Mouse (Mus musculus) MEL (cell line): ENCODE results near the gene Icam1.

Source experiments
- CTCF ChIP-seq, 3 experiments: IDR thresholded peaks in 2 of 3; conservative IDR thresholded peaks in 1 of 3; 2 replicates each; pipeline ENCODE4 v1.5.1; 2011 to 2012; ENCODE audit warnings: low read length in 3 of 3, low read depth in 2 of 3, mild to moderate bottlenecking in 2 of 3, improper control_type of control experiment in 1 of 3, inconsistent platforms in 1 of 3, mixed read lengths in 1 of 3, moderate library complexity in 1 of 3; ENCODE audit not compliant: control insufficient read depth in 1 of 3, insufficient read depth in 1 of 3, poor library complexity in 1 of 3, severe bottlenecking in 1 of 3
- ELF1 ChIP-seq: IDR thresholded peaks from 2 replicates; pipeline ENCODE4 v1.6.1; 2014; ENCODE audit warnings: low read depth, mild to moderate bottlenecking, inconsistent platforms, low read length, improper control_type of control experiment, moderate library complexity
- EP300 ChIP-seq, 2 experiments: IDR thresholded peaks; 2 replicates each; pipeline ENCODE4 v1.6.1; 2011; ENCODE audit warnings: improper control_type of control experiment in 2 of 2, low read length in 2 of 2, low read depth in 1 of 2, mild to moderate bottlenecking in 1 of 2
- ETS1 ChIP-seq: IDR thresholded peaks from 2 replicates; pipeline ENCODE4 v1.6.1; 2012; ENCODE audit warnings: low read depth, mild to moderate bottlenecking, inconsistent platforms, low read length, improper control_type of control experiment, moderate library complexity
- KAT2A ChIP-seq: conservative IDR thresholded peaks from 2 replicates; pipeline ENCODE4 v1.6.1; 2012; ENCODE audit warnings: low read depth, low read length, improper control_type of control experiment, inconsistent platforms
- MAFK ChIP-seq: IDR thresholded peaks from 2 replicates; pipeline ENCODE4 v1.6.1; 2011; ENCODE audit warnings: low read depth, mild to moderate bottlenecking, low read length, improper control_type of control experiment, borderline replicate concordance
- MAX ChIP-seq: IDR thresholded peaks from 2 replicates; pipeline ENCODE4 v1.6.1; 2011; ENCODE audit warnings: low read length, improper control_type of control experiment
- NELFE ChIP-seq: IDR thresholded peaks from 2 replicates; pipeline ENCODE4 v1.6.1; 2011; ENCODE audit warnings: low read depth, low read length, improper control_type of control experiment
- POLR2A ChIP-seq, 2 experiments: IDR thresholded peaks; 2 replicates each; pipeline ENCODE4 v1.6.1; 2011 to 2012; ENCODE audit warnings: low read length in 2 of 2, mild to moderate bottlenecking in 2 of 2, control low read depth in 1 of 2, improper control_type of control experiment in 1 of 2, low read depth in 1 of 2, moderate library complexity in 1 of 2; ENCODE audit not compliant: control insufficient read depth in 1 of 2, insufficient read depth in 1 of 2, poor library complexity in 1 of 2
- POLR2AphosphoS2 ChIP-seq: IDR thresholded peaks from 2 replicates; pipeline ENCODE4 v1.6.1; 2011; ENCODE audit warnings: low read length, improper control_type of control experiment
- RAD21 ChIP-seq: IDR thresholded peaks from 2 replicates; pipeline ENCODE4 v1.6.1; 2011; ENCODE audit warnings: mild to moderate bottlenecking, low read depth, low read length, improper control_type of control experiment
- TBP ChIP-seq: IDR thresholded peaks from 2 replicates; pipeline ENCODE4 v1.8.0; 2011; ENCODE audit warnings: low read depth, low read length, improper control_type of control experiment

DNA sequence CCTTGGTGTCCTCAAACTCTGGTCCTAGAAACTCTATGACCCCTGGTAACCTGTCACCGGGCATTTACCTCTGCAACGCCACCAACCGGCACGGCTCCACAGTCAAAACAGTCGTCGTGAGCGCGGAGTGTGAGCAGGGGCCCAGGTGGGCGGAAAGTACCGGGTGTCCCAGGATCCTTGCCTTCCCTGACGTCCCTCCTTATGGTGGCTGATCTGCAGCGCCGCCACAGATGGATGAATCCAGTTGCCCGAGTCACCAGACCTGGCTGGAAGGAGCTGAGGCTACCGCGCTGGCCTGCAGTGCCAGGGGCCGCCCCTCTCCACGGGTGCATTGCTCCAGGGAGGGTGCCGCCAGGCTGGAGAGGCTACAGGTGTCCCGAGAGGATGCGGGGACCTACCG, 20.9 kb downstream of the Icam1 start:
- TF ChIP-seq POLR2A (IDR thresholded peaks at IDR 0.05; ENCODE audit: control insufficient read depth in 1 of 2, insufficient read depth in 1 of 2, low read depth in 1 of 2, low read length in 2 of 2, poor library complexity in 1 of 2) (no peak), MAX (no peak), CTCF (IDR thresholded peaks at IDR 0.05 in 2 of 3, conservative IDR thresholded peaks at IDR 0.05 in 1 of 3; ENCODE audit: control insufficient read depth in 1 of 3, insufficient read depth in 1 of 3, low read depth in 2 of 3, low read length in 3 of 3, poor library complexity in 1 of 3, severe bottlenecking in 1 of 3) (no peak), TBP (no peak), EP300 (IDR thresholded peaks at IDR 0.05; ENCODE audit: low read depth in 1 of 2, low read length in 2 of 2) (no peak), ELF1 (no peak), MAFK (no peak), ETS1 (no peak), POLR2AphosphoS2 (no peak), KAT2A (no peak), RAD21 (no peak), NELFE (no peak)
